Mouse (Mus musculus): Measurements from ENCODE around the gene Klrb1.
A peak's percentile ranks its signal among the peaks of the same experiment; 100 is the strongest.
"Not testable (repeated sequence)": the region's sequence is repeated elsewhere in the genome, so short reads cannot be mapped to it uniquely, and the experiment has no call there.

Klrb1 gene

DNA sequence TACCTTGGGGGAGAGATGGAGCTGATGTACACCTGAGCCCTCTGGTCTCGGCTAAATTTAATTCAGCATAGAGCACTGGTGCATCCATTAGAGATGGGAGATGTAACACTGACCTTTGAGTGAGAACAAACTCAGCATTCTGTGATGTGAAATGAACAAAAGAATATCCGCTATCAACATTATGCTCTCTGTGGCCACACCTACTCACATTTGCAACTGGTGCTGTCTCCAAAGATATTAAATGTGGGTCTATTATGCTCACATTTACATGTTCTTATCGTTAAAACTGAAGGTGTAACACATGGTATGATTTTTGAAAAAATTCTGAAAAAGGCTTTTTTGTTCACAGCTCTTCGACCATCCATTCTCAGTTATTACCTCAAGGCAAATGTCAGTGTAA is at the start of gene Klrb1:
Klrb1 (minus strand) TSS at position 101 of the 400 bp plus-strand sequence.
- no peak for DNase-seq (ENCODE audit: low read depth, low spot score)

DNA sequence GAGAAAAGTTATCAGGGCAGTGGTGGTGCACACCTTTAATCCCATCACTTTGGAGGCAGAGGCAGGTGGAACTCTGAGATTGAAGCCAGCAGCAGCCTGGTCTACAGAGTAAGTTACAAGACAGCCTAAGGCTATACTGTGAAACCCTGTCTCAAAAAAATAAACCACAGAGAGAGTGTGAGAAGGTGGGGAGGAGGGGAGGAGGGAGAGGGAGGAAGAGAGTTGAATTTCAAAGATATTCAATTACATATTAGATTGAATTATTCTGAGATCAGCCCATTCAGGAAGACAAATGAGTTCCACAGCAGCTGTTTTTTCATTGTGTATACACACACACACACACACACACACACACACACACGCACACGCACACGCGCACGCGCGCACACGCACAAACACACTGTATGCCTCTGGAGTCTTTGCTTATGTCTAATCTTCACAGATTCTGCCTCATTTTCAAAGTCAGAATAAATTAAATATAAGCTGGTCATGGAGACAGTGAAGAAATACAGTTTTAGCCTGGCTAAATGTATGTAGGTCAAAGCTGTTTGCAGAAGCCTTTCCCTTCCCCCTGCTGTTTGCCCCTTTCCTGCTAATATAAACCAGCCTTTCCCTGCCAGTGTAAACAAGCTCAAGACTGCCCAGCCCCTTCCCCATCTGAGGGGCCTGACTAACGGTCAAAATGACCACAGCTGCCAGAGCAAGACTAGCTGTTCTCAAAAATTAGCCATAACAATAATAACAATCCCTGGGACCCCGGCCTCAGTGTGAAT is 46.8 kb upstream of the Klrb1 start:
- no peak for DNase-seq (ENCODE audit: low read depth, low spot score)

DNA sequence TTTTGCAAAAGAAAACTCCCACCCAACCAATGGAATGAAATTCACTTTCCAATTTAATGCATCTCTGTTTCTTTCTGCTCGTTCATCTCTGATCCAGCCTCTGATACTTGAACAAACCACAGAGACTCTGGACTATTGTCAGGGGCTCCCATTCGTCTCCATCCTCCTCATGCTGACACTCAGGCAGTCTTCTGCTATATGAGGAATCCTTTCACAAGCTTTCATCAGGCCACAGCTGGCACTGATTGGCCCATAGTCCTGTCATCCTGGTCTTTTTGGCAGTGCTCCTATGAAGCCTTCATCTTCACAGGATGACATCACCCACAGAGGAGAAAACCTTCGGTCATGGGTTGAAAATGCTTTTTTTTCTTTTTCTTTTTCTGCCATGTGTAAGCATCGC is 45.2 kb upstream of the Klrb1 start:
- no peak for DNase-seq (ENCODE audit: low read depth, low spot score)

DNA sequence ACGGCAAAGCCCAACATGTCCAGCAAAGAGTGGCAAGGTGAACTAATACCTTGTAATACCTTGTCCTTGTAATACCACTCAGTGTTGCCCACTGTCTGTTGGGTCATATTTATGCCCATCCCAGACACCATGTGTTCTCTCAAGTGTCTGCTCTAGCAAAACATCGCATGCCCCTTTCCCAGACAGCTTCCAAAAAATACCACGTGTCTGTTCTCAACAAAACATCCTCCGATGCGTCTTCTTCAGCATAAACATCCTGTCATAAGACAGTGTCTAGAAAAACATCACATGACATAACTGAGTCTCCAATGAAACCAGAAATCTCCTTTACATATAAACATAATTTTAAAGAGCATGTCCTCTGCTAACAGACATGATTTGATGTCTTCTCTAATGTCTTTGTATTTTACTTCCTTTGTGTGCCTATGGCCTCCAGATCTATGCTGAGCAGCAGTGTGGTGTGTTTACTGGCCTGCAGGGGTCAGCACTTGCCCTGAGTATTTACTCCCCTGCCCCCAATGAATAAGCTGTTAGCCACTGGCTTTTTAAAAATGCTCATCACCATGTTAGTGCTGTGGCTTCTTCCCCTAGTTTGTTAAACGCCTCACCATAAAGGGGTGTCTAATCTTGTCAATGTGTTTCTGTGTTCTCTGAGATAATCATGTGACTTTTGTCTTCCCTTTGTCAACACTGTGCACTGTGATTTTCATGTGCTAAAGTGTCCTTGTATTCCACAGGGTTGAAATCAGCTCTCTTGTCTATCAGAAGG is 43.8 kb upstream of the Klrb1 start:
- not testable (repeated sequence) for DNase-seq (ENCODE audit: low read depth, low spot score)

DNA sequence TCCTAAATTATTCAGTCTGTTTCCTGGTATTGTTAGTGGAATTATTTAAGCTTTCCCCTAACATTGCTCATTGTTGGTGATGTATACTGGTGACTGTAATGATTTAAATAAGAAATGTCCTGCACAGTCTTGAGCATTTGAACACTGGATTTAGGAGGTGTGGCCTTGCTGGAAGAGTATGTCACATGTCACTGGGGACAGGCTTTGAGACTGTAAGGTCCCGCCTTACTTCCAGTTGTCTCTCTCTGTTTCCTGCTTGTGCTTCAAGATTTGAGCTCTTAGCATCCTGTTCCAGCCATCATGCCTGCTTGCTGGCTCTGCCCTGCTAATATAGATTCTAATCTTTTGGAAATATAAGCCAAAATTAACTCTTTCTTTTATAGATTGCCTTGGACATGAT is 42.4 kb upstream of the Klrb1 start:
- no peak for DNase-seq (ENCODE audit: low read depth, low spot score)

DNA sequence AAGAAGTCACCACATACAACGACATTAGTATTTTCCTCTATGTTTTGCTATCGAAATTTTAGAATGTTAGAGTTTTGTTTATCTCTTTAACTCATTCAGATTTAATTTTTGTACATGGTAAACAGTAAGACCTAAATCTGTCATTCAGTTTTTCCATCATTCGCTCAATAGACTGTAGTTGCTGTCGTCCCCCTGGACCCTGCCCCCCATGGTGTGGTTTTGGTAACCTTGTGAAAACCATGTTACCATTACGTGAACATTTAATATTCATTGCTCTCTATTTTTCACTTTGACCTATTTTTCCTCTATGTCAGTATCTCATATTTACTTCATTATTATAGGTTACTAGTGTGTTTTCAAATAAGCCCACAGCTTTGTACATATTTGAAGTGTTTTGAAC is 41.7 kb upstream of the Klrb1 start:
- DNase-seq (ENCODE audit: low read depth, low spot score): no peak

DNA sequence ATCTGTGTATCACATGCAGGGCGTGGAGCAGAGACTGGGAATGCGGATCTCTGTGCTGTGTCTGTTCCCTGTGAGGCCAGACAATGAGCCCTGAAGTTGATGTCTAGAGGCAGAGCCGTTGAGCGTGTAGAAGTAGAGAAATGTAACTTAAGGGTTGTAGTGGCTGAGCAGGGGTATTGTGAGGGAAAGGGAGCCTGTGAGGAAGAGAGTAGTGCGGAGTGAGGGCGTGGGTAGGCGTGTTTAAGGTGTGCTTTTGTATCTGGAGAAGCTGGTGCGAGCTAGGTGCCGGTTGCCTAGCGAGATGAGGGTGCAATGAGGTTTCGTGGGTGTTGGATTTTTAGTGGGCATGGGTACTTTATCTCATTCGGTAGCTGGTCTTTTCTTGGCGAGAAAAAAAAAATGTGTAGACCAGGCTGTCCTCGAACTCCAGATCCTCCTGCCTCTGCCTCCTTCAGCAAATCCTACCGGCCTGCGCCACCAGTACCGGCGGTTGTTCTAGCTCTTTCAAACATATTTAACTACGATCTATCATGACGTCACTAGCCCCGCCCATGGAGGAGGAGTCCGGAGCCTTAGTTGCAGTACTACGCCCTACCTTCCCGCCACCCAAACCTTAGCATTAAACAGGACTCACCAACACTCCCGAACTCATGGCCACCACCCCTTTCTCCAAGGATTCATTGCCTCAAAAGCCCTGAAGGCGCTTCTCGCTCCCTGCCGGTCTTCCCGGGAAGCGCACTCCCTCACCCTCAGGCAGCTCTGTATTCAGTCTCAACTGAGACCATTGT is 41.1 kb upstream of the Klrb1 start:
- DNase-seq (ENCODE audit: low read depth, low spot score): peak; percentile 92

DNA sequence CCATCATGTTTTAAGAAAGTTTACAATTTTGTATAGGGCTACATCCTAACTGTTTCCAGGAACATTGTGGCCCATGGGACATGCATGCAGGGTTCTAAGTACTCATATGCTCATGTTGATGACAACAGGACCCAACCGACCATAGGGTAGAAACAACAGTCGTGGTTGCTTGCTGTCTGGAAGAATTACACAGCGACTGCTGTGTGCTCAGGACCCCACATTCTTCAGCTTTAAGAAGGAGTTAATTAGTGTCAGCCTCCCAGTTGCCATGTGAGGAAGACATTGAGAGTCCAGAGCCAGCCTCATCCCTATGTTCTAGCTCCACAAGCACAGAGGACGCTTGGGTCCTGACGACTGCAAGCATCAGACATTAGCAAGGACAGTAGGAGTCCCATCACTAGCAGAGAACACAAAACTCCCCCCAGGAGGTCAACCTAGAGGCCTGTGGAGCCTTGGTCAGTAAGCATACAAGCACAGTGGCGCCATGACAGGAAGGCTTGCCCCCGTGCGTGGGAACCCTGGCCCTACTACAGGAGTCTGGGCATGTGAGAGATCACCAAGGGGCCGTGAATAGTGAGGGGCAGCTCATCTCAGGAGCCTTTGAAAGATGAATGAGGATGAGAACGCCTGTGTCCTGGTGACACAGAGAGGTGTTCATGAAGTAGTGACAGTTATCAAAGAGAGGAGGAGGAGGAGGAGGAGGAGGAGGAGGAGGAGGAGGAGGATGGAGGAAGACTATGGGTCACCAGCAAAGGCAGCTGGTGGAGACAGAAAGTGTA is 40.2 kb upstream of the Klrb1 start:
- DNase-seq (ENCODE audit: low read depth, low spot score): not testable (repeated sequence)

DNA sequence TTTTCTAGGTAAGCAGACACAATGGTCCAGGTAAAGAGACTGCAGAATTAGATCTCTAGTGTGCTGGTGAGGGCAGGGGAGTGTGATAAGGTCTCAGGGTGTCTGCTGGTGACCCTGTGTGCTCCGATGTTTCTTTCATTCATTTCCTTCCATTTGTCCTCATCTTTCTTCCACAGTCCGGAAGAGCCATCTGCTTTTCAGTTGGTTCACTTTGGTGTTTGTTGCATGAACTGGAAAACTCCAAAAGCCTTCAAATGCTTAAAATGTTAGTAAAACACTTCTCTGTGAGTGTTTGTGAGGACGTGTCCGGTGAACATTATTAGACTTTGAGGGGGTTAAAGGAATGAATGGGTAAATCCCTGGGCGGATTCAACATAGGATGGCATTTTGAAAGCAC is 38.3 kb upstream of the Klrb1 start:
- DNase-seq (ENCODE audit: low read depth, low spot score): no peak

DNA sequence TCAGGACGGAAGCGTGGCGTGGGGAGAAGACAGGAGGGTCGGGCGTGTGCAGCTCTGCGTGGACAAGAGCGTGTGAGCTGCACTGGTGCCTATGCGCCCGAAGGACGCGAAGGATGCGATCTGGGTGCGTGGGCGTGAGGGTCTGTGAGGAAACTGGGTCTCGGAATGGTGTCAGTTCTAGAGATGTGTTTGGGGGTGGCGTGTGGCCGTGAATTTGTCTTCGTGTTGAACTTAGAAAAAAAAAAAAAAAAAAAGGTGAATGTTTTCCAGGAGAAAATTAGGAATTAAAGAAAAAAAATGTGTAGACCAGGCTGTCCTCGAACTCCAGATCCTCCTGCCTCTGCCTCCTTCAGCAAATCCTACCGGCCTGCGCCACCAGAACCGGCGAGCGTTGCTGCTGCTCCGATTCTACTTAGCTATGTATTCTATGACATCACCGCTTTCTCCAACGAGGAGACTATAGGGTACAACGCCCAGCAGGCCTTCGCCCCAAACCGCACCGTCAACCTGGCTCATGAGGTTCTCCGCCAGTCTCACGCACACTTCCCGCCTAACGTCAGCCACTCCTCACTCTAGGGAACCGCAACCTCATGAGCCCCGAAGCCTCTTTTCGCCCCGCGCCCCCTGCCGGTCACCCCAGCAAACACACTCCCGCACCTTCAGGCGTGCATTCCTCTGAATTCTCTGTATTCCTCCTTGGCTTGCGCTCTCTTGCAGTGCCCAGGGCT is 37.7 kb upstream of the Klrb1 start:
- DNase-seq (ENCODE audit: low read depth, low spot score): peak; percentile 79

DNA sequence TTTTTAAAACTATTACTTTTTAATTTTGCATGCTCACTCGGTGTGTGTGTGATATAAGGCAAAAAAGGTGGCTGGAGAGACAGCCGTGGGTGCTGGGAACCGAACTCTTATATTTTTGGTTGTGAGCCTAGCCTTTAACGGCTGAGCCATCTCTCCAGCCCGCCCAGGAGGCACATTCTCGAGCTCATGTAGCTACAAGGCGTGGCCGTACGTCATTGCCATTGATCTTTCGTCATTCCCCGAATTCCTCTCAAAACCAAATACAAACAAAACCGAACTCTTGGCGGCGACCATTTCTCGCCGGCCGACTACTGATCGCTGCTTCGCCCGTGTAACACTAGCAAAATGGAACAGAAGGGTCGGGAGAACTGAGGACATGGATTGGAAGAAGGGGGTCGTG is 37.2 kb upstream of the Klrb1 start:
- DNase-seq (ENCODE audit: low read depth, low spot score): peak; percentile 74

DNA sequence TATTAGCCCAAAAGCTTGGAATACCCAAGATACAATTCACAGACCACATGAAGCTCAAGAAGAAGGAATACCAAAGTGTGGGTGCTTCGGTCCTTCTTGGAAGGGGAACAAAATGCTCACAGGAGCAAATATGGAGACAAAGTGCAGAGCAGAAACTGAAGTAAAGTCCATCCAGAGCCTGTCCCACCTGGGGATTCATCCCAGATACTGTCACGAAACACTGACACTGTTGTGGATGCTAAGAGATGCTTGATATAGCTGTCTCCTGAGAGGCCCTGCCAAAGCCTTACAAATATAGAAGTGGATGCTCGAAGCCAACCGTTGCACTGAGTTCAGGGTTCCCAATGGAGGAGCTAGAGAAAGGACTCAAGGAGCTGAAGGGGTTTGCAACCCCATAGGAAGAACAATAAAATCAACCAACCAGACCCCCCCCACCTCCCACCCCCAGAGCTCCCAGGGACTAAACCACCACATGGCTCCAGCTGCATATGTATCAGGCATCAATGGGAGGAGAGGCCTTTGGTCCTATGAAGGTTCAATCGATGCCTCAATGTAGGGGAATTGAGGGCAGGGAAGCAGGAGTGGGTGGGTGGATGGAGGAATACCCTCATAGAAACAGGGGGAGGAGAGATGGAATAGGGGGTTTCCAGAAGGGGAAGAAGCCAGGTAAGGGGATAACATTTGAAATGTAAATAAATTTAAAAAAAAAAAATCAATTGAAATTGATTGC is 36.5 kb upstream of the Klrb1 start:
- no peak for DNase-seq (ENCODE audit: low read depth, low spot score)

DNA sequence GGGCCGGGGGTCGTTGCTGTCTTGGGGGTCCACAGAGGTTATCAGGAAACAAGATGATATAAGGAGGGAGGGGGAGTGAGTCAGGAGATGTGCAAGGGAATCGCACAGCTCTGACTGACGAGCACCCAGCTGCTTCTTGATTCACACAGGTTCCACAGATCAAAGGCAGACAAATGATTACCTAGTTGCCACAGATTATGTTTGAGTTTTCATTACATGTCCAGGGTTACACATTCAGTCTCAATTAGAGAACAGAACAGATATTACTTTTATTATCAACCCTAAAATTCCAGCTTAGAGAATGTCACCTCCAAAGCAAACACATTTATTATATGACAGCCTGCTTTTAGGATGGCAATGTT is 32.5 kb upstream of the Klrb1 start:
- not testable (repeated sequence) for DNase-seq (ENCODE audit: low read depth, low spot score)

DNA sequence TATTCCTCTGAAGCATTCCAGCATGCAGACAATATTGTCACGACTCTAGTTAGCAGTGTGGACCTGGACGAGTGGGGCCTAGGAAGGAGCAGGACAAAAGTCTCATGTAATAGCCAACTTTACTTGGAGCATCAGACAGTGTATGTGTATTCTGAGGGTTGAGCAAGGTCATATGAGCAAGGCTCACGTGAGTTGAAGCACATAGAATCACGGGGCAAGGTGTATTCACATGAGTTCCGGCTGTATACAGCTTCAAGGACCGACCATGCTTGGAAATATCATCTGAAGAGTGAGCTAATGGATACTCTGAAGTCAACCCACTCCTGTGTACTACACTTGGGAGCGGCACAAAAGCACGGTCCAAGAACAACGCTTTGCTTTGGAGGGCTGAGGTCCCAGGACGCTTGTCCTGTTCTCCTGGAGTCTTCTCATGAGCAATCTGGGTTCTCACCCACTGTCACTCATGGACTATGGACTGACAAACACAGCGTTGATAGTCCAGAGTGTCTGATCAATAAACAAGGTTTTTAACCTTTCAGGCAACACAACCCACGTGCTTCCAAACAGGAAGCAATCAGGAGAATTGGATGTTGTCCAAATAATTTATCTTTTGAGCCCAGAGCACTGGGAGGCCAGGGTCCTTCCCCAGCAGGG is 32.0 kb upstream of the Klrb1 start:
- not testable (repeated sequence) for DNase-seq (ENCODE audit: low read depth, low spot score)

DNA sequence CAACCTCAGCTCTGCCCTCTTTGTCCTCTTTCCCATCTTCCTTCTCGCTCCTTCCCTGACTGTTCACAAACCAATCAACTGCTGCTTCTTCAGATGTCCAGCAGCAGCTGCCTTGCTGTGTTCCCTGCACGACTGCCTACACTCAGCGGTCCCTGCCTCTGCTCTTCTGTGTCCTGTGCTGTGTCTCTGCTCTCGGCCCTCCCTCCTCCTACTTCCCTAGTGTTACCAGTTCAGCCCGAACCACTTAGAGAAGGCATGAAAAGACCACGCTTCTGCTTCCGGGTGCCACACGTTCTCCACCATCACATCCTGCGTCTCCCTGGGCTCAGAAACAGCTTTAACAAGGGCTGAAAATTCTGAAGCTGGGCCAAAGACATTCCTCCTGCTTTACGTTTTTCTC is 31.4 kb upstream of the Klrb1 start:
- DNase-seq (ENCODE audit: low read depth, low spot score): not testable (repeated sequence)

DNA sequence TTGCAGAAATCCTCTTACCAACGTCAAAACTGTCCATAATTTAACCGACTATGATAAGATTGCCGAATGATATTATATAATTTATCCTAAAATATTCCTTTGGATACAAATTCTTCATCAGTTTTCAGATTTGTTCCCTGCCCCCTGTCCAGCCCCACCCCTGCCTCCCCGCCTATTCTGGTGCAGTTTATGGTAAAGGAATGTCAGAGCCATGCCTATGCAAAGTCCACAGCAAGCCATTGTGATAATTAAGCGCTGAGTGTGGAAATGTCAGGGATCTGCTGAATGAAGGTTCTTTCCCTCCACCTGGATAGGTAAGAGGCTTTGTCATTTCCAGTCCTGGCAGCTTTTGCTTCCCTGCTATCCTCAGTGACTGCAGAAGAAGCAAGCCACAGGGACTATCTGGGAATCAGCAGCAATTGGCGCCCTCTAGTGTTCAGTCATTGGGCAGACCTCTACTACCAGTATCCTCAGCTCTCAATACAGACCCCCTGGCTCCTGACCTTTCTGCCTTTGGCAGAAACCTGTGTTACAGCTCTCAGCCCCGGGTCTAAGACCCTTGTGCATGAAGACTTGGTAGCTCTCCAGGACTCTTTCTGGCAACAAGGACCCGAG is 30.9 kb upstream of the Klrb1 start:
- peak; percentile 56 for DNase-seq (ENCODE audit: low read depth, low spot score)

DNA sequence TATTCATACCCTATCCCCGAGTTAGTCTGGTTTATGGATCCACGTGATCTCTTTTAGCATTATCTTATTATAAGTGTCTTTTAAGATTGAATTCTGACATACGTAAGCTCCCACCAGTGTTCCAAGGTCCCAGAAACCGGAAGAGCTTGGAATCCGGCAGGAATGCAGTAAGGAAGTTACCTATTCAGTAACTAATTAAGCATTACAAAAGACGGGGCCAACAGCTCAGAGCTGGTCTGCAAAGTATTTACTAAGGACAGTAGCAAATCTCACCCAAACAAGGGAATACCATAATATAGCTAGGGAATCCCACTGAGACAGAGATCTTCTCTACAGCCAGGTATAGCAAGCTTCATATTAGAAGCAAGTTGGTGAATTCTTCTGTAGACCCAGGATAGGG is 24.1 kb upstream of the Klrb1 start:
- not testable (repeated sequence) for DNase-seq (ENCODE audit: low read depth, low spot score)

DNA sequence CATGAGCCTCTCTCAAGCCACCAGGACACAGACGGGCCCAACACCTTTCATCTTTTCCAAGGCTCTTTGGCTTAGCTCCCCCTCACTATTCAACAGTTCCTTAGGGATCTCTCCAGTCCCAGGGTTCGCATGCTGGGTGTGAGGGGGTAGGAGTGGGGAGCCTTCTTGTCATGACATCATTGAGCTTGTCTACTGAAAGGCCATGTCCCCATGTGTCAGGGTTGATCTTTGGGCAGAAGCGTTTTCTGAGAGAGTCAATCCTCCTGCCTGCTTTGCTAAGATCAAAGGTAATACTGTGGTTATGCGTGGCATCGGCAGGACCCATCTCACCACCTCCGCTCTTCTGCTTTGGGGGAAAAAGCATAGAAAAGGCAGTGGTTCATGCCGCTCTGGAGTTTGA is 14.6 kb upstream of the Klrb1 start:
- no peak for DNase-seq (ENCODE audit: low read depth, low spot score)

DNA sequence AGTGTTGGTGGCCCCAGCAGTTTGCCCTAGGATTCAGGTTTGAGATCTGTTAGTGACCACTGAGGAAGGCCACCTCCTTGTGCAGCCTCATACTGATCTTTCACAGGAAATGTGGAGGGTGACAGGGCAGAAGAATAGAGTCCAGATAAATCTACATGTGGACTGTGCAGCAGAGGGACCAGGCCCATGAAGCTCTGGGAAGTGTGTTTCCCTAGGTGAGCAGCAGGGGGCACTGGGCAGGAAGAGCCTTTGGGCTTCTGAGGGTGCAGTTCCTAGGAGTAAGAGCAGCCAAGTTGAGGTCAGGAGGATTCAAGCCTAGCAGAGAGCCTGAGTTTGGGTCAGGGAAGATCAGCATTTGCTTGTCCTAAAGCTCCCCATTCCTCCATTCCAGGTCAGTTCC is 13.2 kb upstream of the Klrb1 start:
- DNase-seq (ENCODE audit: low read depth, low spot score): no peak

All from brain, embryonic 18.5 days (tissue).